Mouse (Mus musculus) neural tube, embryonic 13.5 days (tissue): ENCODE measurements around the gene Hs2st1. TPM values are rescaled to one million over a fixed set of nuclear protein-coding genes. Genes with fewer than 3 reads are reported as not detected.

Source experiments
- ATAC-seq: fragments of 200-750 bp; cut with Nextera tagmentation; 2 replicates; pipeline ENCODE4 v1.8.0; 2017; ENCODE audit warnings: low read depth, mild to moderate bottlenecking, moderate TSS enrichment, moderate library complexity
- H3K27ac ChIP-seq: fragments of 300-500 bp; sonication (generic); replicated peaks from 2 replicates; pipeline ENCODE4 v1.5.1; 2015; ENCODE audit warnings: moderate library complexity, mild to moderate bottlenecking, inconsistent platforms
- H3K27me3 ChIP-seq: fragments of 300-500 bp; sonication (generic); 2 replicates; pipeline ENCODE4 v1.6.1; 2015; ENCODE audit warnings: mild to moderate bottlenecking, inconsistent platforms
- H3K36me3 ChIP-seq: fragments of 300-500 bp; sonication (generic); 2 replicates; pipeline ENCODE4 v1.6.1; 2015; ENCODE audit warnings: mild to moderate bottlenecking, inconsistent platforms
- H3K4me1 ChIP-seq: fragments of 300-500 bp; sonication (generic); replicated peaks from 2 replicates; pipeline ENCODE4 v1.6.1; 2015; ENCODE audit warnings: inconsistent platforms
- H3K4me2 ChIP-seq: fragments of 300-500 bp; sonication (generic); 2 replicates; pipeline ENCODE4 v1.6.1; 2015; ENCODE audit warnings: inconsistent platforms, mild to moderate bottlenecking, moderate library complexity
- H3K4me3 ChIP-seq: fragments of 300-500 bp; sonication (generic); 2 replicates; pipeline ENCODE4 v1.5.1; 2015; ENCODE audit warnings: mild to moderate bottlenecking, inconsistent platforms
- H3K9ac ChIP-seq: fragments of 300-500 bp; sonication (generic); 2 replicates; pipeline ENCODE4 v1.6.1; 2015; ENCODE audit warnings: moderate library complexity, mild to moderate bottlenecking, inconsistent platforms
- H3K9me3 ChIP-seq: fragments of 300-500 bp; sonication (generic); 2 replicates; pipeline ENCODE4 v1.6.1; 2016; ENCODE audit warnings: inconsistent platforms
- WGBS: fragments of 180-500 bp; shearing (Covaris S2); methylation state at CpG from one replicate; pipeline ENCODE4 v1.1.7; 2015; 5-methylcytosine and 5-hydroxymethylcytosine counted together
- polyA plus RNA-seq: library from polyadenylated mRNA; unstranded; fragments of >200 nt; fragmentation: Nextera tagmentation; extraction: Ambion mirVana; gene quantifications from 2 replicates; pipeline ENCODE4 v1.2.1, GENCODE M21; 2015

Hs2st1 gene
- polyA plus RNA-seq, 1 experiment from 2014 or later, result 15.6 TPM

DNA sequence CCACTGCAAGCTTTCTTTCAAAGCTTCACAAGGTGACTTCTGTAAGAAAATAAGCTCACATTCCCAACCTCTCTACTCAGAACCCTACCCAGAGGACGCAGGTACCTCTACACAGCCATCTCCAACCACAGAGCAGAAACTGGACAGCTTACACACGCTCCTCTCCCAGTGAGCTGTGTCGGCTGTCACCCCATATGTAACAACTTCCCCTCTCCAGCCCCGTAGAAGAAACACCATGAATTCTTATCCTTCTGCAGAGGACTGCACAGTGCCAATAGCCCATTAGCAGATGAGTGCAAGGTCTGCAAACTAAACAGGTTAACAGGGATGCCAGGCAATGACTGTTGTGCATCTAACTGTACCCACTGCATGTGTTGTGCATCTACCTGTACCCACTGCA lies 23.5 kb downstream of the Hs2st1 start:
- Histone ChIP-seq H3K4me2 (no peak overlapping the region), H3K4me3 (no peak overlapping the region), H3K36me3 (no peaks in the 10 kb centered on the region), H3K27ac (0 out of 2 replicates have a peak overlapping the region, but pooled peaks have one; percentile 52), H3K9ac (no peak overlapping the region), H3K4me1 (peaks cover 29% of the 10 kb centered on the region), H3K27me3 (no peaks in the 10 kb centered on the region), H3K9me3 (no peaks in the 10 kb centered on the region)
- ATAC-seq, result no peak
- 38% methylated on average over 4 of the region's 4 CpGs for WGBS

DNA sequence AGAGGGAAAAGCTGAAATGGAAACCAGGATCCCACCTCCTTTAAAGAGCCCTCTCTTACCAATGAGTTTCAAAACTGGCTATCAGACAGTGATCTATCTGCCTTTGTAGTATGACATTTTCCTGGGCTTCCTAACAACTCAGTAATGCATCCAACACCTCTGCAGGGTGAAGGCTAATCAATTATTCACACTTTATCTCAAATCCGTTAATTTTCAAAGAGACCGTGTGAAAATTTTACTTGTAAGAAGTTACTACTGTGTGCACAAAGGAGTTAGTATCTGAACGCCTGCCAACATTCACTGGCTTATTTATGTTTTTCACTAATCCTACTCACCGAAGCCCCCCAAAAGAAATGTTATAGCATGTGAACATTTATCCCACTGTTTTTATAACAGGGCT lies 24.1 kb downstream of the Hs2st1 start:
- ATAC-seq, result 0 out of 2 replicates have a peak, but pooled peaks have one; percentile 17
- Histone ChIP-seq H3K27me3 (no peaks in the 10 kb centered on the region), H3K9me3 (no peaks in the 10 kb centered on the region), H3K4me2 (no peak overlapping the region), H3K36me3 (no peaks in the 10 kb centered on the region), H3K4me1 (peaks cover 23% of the 10 kb centered on the region), H3K9ac (no peak overlapping the region), H3K27ac (no peak overlapping the region), H3K4me3 (no peak overlapping the region)
- 22% methylated on average over 4 of the region's 4 CpGs for WGBS

DNA sequence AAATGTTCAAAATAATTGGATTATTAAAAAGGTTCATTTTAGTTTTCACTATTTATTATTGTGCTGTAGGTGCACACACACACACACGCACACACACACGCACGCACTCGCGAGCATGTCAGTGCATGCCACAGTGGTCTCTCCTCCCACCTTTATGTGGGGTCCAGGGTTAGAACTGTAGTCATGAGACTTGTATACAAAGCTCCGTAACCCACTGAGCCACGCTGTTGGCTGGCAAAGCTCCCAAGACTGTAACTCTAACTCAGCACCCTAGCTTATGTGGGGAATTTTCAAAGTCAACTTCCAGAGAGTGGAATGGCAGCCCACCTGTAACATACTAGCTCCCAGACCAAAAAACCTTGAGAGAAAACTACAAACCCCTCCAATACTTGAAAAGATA lies 24.8 kb downstream of the Hs2st1 start:
- WGBS, result 86% methylated on average over 7 of the region's 7 CpGs
- no peak for ATAC-seq
- no peak overlapping the region for H3K4me2 ChIP-seq

DNA sequence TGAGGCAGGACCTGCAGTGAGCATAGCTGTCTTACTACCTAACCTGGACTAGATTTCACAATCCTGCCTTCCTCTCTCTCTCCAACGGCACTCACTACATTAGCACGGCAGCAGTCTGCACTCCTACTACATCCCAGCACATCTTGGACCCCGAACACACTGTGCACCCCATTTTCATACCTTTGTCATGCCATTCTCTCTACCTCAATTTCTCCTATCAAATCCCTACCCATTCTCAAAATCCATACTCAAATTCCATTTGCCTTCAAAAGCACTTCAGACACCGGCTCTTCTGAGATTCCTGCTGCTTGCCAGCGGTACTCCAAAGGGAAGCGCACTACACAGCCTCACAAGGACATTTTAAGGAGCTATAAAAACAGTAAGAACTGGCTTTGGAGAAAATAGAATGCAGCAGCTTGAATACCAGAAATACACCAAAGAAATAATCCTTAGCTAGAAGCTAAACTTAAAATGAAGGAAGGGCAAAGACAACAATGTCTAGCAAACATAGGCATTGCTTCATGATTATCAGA lies 28.0 kb downstream of the Hs2st1 start:
- 79% methylated on average over 6 of the region's 6 CpGs for WGBS
- H3K4me3 ChIP-seq, result no peak overlapping the region

More for the DNA sequence above, 24.8 kb downstream of the Hs2st1 start:
- no peak overlapping the region for H3K27ac ChIP-seq
- no peak overlapping the region for H3K4me3 ChIP-seq
- H3K27me3 ChIP-seq, result no peaks in the 10 kb centered on the region
- H3K36me3 ChIP-seq, result no peaks in the 10 kb centered on the region
- peaks cover 20% of the 10 kb centered on the region for H3K4me1 ChIP-seq
- no peaks in the 10 kb centered on the region for H3K9me3 ChIP-seq
- H3K9ac ChIP-seq, result no peak overlapping the region

DNA sequence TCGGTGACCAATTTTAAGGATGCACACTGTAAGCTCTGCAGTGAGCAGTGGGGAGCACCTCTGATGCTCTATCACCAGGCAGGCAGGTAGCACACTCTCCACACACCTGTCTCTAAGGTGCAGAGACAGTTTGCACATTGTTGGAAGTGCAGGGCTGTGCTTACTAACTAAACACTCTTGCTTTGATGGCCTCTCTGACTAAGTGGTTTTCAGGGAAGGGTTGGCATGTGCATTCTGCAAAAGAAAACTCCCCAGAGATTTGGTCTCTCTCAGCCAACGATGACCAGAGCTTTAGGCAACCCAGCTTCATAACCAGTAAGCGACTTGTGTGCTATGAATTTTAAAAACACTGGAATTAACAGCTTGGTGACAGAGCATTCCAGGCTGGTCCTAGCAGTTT lies 29.2 kb downstream of the Hs2st1 start:
- no peaks in the 10 kb centered on the region for H3K36me3 ChIP-seq
- H3K9me3 ChIP-seq, result no peaks in the 10 kb centered on the region
- ATAC-seq, result no peak
- H3K27me3 ChIP-seq, result no peaks in the 10 kb centered on the region
- 81% methylated on average over 3 of the region's 3 CpGs for WGBS
- H3K4me3 ChIP-seq, result no peak overlapping the region
- H3K4me2 ChIP-seq, result no peak overlapping the region
- no peak overlapping the region for H3K27ac ChIP-seq
- H3K9ac ChIP-seq, result no peak overlapping the region
- H3K4me1 ChIP-seq, result peaks cover 8% of the 10 kb centered on the region

More for the DNA sequence above, 28.0 kb downstream of the Hs2st1 start:
- Histone ChIP-seq H3K27me3 (no peaks in the 10 kb centered on the region), H3K9me3 (no peaks in the 10 kb centered on the region), H3K27ac (no peak overlapping the region), H3K36me3 (no peaks in the 10 kb centered on the region), H3K4me1 (peaks cover 16% of the 10 kb centered on the region), H3K9ac (no peak overlapping the region), H3K4me2 (no peak overlapping the region)
- no peak for ATAC-seq

DNA sequence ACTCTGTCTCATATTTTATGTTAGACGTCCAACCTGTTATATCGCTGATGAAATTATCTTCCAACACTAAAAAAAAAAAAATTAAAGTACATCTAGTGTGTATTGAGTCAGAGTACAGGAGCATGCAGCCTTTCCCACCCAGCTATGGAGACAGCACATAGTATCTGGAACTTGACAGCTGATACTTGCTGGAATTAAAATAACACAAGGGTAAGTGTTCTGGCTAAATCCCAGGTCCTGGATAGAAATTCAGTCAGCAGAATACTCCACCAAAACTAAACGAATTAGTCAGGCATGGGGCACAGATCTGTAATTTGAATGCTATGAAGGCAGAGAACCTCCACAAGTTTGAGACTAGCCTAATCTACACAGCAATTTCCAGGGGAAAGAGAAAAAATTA lies 30.9 kb downstream of the Hs2st1 start:
- H3K9ac ChIP-seq, result no peak overlapping the region
- no peak overlapping the region for H3K4me2 ChIP-seq
- no peak overlapping the region for H3K4me3 ChIP-seq
- H3K36me3 ChIP-seq, result no peaks in the 10 kb centered on the region
- no peaks in the 10 kb centered on the region for H3K9me3 ChIP-seq
- no peak for ATAC-seq
- H3K4me1 ChIP-seq, result peaks cover 4% of the 10 kb centered on the region; the same call in 1 of the 2 replicates
- H3K27ac ChIP-seq, result no peak overlapping the region
- H3K27me3 ChIP-seq, result no peaks in the 10 kb centered on the region
- 83% methylated on average over 3 of the region's 3 CpGs for WGBS

DNA sequence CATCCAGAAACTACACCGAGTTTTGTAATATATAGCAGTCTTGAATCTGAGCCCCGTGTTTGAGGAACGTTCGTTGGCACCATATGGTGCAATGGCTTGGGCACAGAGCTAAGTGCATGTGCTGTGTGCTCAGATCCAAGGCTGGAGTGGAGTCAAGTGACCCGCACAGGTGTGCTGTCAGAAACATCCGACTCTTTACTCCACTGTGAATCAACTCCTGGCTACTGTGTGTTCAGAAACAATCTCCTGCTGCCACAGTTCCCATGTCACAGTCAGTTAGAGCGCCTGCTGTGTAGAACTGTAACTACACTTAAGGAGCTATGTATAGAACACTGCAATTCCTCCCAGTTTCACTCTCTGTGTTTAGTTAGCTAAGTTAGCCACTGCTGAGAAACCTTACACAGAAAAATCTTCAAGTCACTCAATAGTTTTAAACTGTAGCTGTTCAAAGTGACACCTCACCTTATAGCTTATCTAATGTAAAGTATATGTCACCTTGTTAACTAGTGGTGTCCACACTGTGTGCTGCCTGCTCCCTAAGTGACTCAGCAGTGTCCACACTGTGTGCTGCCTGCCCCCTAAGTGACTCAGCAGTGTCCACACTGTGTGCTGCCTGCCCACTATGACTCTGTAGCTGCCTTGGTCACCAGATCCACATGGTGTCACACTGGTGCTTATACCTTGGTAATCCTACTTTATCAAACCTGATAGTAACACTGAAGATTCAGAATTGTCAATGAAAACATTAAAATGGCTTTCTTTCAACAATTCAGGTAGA lies 32.7 kb downstream of the Hs2st1 start:
- H3K4me3 ChIP-seq, result no peak overlapping the region
- H3K27me3 ChIP-seq, result no peaks in the 10 kb centered on the region
- no peak overlapping the region for H3K4me2 ChIP-seq
- peaks cover 11% of the 10 kb centered on the region; the same call in 1 of the 2 replicates for H3K4me1 ChIP-seq
- H3K9ac ChIP-seq, result no peak overlapping the region
- no peaks in the 10 kb centered on the region for H3K36me3 ChIP-seq
- H3K27ac ChIP-seq, result no peak overlapping the region
- 79% methylated on average over 7 of the region's 7 CpGs for WGBS
- no peaks in the 10 kb centered on the region for H3K9me3 ChIP-seq
- ATAC-seq, result peak; percentile 47; the same call in 1 of the 2 replicates

DNA sequence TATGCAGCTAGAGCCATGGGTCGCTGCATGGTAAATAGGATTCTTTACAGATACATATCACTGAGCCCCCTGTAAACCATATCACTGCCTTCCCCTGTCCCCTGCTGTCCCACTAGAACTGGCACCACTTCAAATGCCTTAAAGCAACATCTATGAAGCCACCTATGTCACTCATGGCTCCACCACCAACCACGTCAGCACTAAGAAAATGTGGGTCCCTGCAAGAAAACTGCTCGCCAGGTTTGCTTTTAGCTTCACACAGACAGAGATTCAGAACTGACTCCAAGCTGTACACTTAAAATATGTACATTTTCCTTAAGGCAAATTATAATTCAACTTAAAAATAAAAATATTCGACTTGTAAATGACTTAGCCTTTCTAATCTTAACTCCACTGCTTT lies 34.9 kb downstream of the Hs2st1 start:
- no peak overlapping the region for H3K27ac ChIP-seq
- 96% methylated on average over 4 of the region's 4 CpGs for WGBS
- ATAC-seq, result no peak
- H3K4me3 ChIP-seq, result no peak overlapping the region
- no peak overlapping the region for H3K9ac ChIP-seq
- no peak overlapping the region for H3K4me2 ChIP-seq
- H3K4me1 ChIP-seq, result peaks cover 21% of the 10 kb centered on the region; the same call in 1 of the 2 replicates
- H3K9me3 ChIP-seq, result no peaks in the 10 kb centered on the region
- no peaks in the 10 kb centered on the region for H3K36me3 ChIP-seq
- H3K27me3 ChIP-seq, result no peaks in the 10 kb centered on the region

DNA sequence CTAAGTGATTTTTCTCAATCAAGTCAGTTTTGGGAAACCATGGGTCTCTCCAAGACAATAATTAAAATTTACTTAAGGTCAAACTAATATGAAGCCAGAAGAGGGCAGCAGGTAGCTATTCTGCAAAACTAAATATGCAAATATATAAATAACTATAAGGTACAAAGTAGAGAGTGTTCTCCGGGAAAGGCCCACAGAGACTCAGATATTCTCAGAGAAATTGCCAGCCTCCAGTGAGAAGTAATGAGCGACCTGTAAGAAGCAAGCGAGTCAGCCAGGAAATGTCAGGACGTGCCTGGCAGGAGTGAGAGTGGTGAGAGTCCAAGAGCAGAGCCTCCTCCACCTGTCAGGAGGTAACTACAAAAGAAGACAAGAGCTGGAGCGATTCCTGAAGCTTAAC lies 39.0 kb downstream of the Hs2st1 start:
- H3K9me3 ChIP-seq, result no peaks in the 10 kb centered on the region
- H3K9ac ChIP-seq, result no peak overlapping the region
- no peak overlapping the region; the same call in 1 of the 2 replicates for H3K27ac ChIP-seq
- peaks cover 31% of the 10 kb centered on the region for H3K4me1 ChIP-seq
- H3K4me3 ChIP-seq, result no peak overlapping the region
- H3K4me2 ChIP-seq, result no peak overlapping the region
- H3K27me3 ChIP-seq, result no peaks in the 10 kb centered on the region
- WGBS, result 59% methylated on average over 5 of the region's 5 CpGs
- no peaks in the 10 kb centered on the region for H3K36me3 ChIP-seq
- ATAC-seq, result peak; percentile 43; the same call in 1 of the 2 replicates

DNA sequence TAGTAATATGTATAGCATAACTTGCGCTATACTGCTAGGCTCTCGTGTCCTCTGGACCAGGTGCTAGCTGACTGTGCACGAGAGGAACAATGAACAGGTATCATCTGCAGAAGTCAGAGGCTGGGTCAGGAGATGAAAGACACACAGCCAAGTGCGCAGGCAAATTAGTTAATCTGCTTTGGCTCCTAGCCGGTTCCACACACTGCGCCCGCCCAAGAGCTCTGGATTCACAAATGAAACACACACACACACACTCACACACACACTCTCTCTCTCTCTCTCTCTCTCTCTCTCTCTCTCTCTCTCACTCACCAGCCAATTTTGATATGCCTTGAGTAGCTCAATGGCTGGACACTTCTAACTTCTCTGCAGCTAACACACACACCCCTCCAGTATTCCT lies 42.1 kb downstream of the Hs2st1 start:
- no peak overlapping the region for H3K27ac ChIP-seq
- H3K27me3 ChIP-seq, result no peaks in the 10 kb centered on the region
- H3K4me1 ChIP-seq, result peaks cover 23% of the 10 kb centered on the region
- H3K36me3 ChIP-seq, result no peaks in the 10 kb centered on the region
- 88% methylated on average over 7 of the region's 7 CpGs for WGBS
- ATAC-seq, result no peak
- H3K9me3 ChIP-seq, result no peaks in the 10 kb centered on the region
- H3K4me3 ChIP-seq, result no peak overlapping the region
- H3K9ac ChIP-seq, result no peak overlapping the region
- no peak overlapping the region for H3K4me2 ChIP-seq

DNA sequence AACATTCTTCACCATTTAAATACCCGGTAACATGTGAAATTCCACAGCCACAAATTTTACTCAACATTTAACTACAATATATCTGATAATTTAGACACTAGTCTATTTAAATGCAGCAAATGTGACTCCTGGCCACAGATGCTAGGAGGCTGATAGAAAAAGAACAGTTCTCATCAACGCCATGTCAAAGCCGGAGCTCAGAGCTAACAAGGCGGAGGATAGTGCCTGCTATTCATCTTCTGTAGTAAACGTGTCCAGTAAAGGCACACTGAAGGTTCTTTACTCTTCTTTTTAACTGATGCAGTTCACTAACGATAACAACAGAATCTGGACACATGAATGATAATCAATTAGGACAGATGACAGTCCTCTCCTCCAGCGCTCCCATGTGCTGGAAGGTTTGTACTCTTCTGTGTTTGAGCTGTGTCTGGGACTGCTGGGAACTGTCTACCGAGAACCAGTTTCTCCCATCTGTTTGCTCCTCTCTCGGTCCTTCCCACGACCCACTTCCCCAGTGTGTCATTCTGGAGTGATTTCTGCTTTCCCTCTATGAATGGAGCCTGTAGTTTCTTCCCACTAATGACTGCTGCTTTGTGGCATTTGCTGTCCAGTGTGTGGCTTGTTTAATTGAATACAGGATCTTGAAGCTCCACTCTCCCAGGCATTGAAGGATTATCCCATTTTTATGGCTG lies 50.3 kb downstream of the Hs2st1 start:
- 40% methylated on average over 10 of the region's 10 CpGs for WGBS
- H3K27me3 ChIP-seq, result no peaks in the 10 kb centered on the region
- no peak overlapping the region for H3K9ac ChIP-seq
- H3K4me1 ChIP-seq, result peaks cover 21% of the 10 kb centered on the region
- H3K4me3 ChIP-seq, result no peak overlapping the region
- peak overlapping the region; percentile 23 for H3K27ac ChIP-seq
- H3K9me3 ChIP-seq, result no peaks in the 10 kb centered on the region
- H3K36me3 ChIP-seq, result no peaks in the 10 kb centered on the region
- ATAC-seq, result peak; percentile 59; the same call in 1 of the 2 replicates
- H3K4me2 ChIP-seq, result no peak overlapping the region

DNA sequence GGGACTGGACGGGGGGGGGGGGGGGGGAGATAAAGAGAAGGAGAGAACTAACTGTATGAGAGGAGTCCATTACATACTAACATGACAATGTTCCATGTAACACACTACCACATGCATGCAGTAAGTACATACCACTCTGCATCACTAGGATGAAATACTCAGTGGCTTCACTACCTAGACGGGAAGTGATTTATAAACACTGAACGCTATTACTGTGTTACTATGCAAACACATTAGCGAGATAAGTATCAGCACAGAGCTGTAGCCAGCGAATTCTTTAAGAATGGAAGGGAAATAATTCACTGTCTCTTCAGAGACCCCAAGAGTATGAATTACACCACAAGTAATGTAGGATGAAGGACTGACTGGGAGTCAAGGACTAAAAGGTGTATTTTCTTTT lies 51.1 kb downstream of the Hs2st1 start:
- Histone ChIP-seq H3K4me1 (peaks cover 21% of the 10 kb centered on the region), H3K36me3 (no peaks in the 10 kb centered on the region), H3K9ac (no peak overlapping the region), H3K27me3 (no peaks in the 10 kb centered on the region), H3K4me2 (no peak overlapping the region), H3K27ac (no peak overlapping the region), H3K9me3 (no peaks in the 10 kb centered on the region), H3K4me3 (no peak overlapping the region)
- ATAC-seq, result 0 out of 2 replicates have a peak, but pooled peaks have one; percentile 40
- 47% methylated on average over 5 of the region's 5 CpGs for WGBS
